Mouse (Mus musculus) 3134 (cell line): ENCODE measurements at regions not wholly inside any gene's neighbourhood (a gene's known extent, or its start where the extent isn't known, plus 50 kb on each side); places are given as distances from the start of the nearest gene placed in this dataset.

Source experiments
- DNase-seq: peaks from one replicate; pipeline ENCODE4 v3.0.0-alpha.2; 2011; ENCODE audit warnings: low spot score; ENCODE audit not compliant: insufficient read length; ENCODE audit errors: extremely low read depth

- DNase-seq: no peak
Observed at GRCm38 (mm10) chr19:59395739-59396138, 50.2 kb upstream of the Pdzd8 start.

- no peak for DNase-seq
Observed at GRCm38 (mm10) chr19:59396506-59396905, 50.9 kb upstream of the Pdzd8 start.

GRCm38 (mm10) chr19:59399849-59400585, 54.4 kb upstream of the Pdzd8 start:
- peak; percentile 47 for DNase-seq

- DNase-seq: no peak
Observed at GRCm38 (mm10) chr19:59401304-59401703, 55.7 kb upstream of the Pdzd8 start.

GRCm38 (mm10) chr19:59402097-59402496, 56.1 kb upstream of the Emx2 start:
- no peak for DNase-seq

- no peak for DNase-seq
Observed at GRCm38 (mm10) chr19:59404082-59404481, 54.1 kb upstream of the Emx2 start.

- no peak for DNase-seq
Observed at GRCm38 (mm10) chr19:59404766-59405165, 53.4 kb upstream of the Emx2 start.

GRCm38 (mm10) chr19:59405616-59406015, 52.6 kb upstream of the Emx2 start:
- no peak for DNase-seq

GRCm38 (mm10) chr19:59408094-59408493, 50.1 kb upstream of the Emx2 start:
- no peak for DNase-seq
